Mouse (Mus musculus): ENCODE measurements at regions not wholly inside any gene's neighbourhood (a gene's known extent, or its start where the extent isn't known, plus 50 kb on each side); places are given as distances from the start of the nearest gene placed in this dataset.

DNA sequence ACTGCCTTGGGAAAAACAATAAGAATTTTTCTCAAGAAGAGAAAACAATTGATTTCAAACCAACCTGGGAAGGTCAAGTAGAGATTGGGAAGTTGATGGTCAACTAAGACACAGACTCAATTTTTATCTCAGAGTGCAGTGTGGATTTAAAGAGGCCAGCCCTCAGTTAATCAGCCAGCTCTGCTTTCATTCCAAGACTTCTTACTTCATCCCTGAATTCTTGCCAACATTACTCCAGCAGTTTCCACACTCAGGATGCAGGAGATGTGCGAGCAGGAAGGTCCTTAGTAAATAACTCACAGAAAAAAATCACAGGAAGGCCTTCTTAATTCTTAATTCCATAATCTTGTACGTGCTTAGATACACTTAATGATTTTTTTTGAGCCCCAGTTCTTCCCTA is 144.1 kb upstream of the Nrp1 start:
- Histone ChIP-seq H3K27me3 (ENCODE audit: control insufficient read depth, insufficient read depth, low read length, poor library complexity, severe bottlenecking) (no peaks in the 10 kb centered on the region), H3K36me3 (ENCODE audit: control insufficient read depth, insufficient read depth, low read length, poor library complexity, severe bottlenecking) (no peaks in the 10 kb centered on the region)
- no peak for DNase-seq (ENCODE audit: low read depth, low spot score)

DNA sequence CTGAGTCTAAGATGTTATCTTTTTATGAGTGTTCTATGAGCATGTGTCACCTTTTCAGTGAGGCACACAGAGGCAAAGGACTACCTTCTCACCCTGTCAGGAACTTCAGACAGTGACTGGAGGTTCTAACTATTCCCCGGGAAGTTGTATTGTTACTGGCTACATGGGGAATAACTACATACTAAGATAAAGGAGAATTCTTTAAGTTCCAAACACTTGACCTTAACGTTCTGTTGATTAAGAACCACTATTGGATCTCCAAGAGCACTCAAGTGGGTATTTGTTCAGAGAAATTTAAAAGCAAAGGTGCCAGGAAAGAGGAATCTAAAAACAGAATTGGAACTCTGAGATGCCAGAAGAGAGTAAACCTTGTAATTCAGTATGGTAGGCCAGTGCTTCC is 139.5 kb upstream of the Nrp1 start:
- H3K27me3 ChIP-seq (ENCODE audit: control insufficient read depth, insufficient read depth, low read length, poor library complexity, severe bottlenecking) = no peaks in the 10 kb centered on the region
- DNase-seq (ENCODE audit: low read depth, low spot score) = no peak
- no peaks in the 10 kb centered on the region for H3K36me3 ChIP-seq (ENCODE audit: control insufficient read depth, insufficient read depth, low read length, poor library complexity, severe bottlenecking)

- DNase-seq (ENCODE audit: low read depth, low spot score) = no peak
- Histone ChIP-seq H3K36me3 (ENCODE audit: control insufficient read depth, insufficient read depth, low read length, poor library complexity, severe bottlenecking) (no peaks in the 10 kb centered on the region), H3K27me3 (ENCODE audit: control insufficient read depth, insufficient read depth, low read length, poor library complexity, severe bottlenecking) (no peaks in the 10 kb centered on the region)
Measured at GRCm38 (mm10) chr8:128219539-128219938, 138.9 kb upstream of the Nrp1 start.

DNA sequence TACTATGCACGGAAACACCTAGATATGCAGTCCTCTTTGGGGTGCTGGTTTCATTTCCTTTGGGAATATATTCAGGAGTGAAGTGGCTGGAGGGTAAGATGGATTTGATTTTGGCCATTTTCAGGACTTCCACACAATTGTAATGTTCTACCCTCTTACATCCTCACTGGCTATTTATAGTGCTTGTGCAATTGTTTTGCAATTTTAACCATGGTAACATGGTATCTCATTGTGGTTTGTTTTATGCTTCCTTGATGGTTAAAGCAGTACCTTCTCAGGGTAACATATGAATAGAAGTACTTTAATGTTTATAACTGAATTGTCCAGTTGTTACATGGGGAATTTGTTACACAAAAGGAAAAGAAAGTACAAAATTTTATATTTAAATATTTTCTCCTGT is 135.3 kb upstream of the Nrp1 start:
- no peaks in the 10 kb centered on the region for H3K27me3 ChIP-seq (ENCODE audit: control insufficient read depth, insufficient read depth, low read length, poor library complexity, severe bottlenecking)
- no peak for DNase-seq (ENCODE audit: low read depth, low spot score)

GRCm38 (mm10) chr8:128223522-128223921 is 134.9 kb upstream of the Nrp1 start:
- no peaks in the 10 kb centered on the region for H3K36me3 ChIP-seq (ENCODE audit: control insufficient read depth, insufficient read depth, low read length, poor library complexity, severe bottlenecking)
- DNase-seq (ENCODE audit: low read depth, low spot score) = no peak
- no peaks in the 10 kb centered on the region for H3K27me3 ChIP-seq (ENCODE audit: control insufficient read depth, insufficient read depth, low read length, poor library complexity, severe bottlenecking)

More for the DNA sequence above, 135.3 kb upstream of the Nrp1 start:
- H3K36me3 ChIP-seq (ENCODE audit: control insufficient read depth, insufficient read depth, low read length, poor library complexity, severe bottlenecking) = no peaks in the 10 kb centered on the region

DNA sequence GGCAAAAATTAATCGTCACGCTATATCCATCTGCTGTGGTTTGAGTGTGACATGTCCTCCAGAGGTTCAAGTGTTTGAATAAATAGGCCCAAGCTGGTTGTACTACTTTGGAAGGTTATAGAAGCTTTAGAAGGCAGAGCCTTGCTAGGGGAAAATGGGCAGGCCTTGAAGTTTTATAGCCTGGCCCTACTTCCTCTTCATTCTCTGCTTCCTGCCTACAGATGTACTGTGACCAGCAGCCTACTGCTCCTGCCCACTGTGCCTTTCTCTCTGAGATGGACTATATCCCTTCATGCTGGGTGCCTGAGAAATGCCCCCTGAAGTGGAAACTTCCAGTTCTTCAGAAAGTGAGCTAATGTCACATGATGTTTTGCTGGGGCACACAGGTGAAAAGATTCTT is 133.3 kb upstream of the Nrp1 start:
- Histone ChIP-seq H3K27me3 (ENCODE audit: control insufficient read depth, insufficient read depth, low read length, poor library complexity, severe bottlenecking) (no peaks in the 10 kb centered on the region), H3K36me3 (ENCODE audit: control insufficient read depth, insufficient read depth, low read length, poor library complexity, severe bottlenecking) (no peaks in the 10 kb centered on the region)
- DNase-seq (ENCODE audit: low read depth, low spot score) = peak; percentile 4

DNA sequence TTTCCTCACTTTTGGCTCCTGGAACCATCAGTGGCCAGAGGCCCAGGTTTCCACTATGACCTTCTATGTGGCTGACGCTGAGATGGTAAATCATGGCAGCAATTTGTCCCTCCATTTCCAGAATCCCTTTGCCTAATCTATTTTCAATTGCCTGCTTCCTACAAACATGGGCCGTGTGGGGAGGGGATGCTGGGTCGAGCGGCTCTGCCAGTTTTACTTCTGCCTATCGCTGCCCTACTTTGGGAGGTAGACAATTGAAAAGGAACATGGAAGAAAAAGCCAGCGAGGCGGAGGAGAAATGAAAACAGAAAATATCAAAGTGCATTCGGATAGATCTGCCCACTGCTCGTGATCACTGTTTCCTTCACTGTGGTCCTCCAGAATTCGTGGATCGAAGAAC is 123.3 kb upstream of the Nrp1 start:
- Histone ChIP-seq H3K27me3 (ENCODE audit: control insufficient read depth, insufficient read depth, low read length, poor library complexity, severe bottlenecking) (no peaks in the 10 kb centered on the region), H3K36me3 (ENCODE audit: control insufficient read depth, insufficient read depth, low read length, poor library complexity, severe bottlenecking) (no peaks in the 10 kb centered on the region)
- no peak for DNase-seq (ENCODE audit: low read depth, low spot score)

DNA sequence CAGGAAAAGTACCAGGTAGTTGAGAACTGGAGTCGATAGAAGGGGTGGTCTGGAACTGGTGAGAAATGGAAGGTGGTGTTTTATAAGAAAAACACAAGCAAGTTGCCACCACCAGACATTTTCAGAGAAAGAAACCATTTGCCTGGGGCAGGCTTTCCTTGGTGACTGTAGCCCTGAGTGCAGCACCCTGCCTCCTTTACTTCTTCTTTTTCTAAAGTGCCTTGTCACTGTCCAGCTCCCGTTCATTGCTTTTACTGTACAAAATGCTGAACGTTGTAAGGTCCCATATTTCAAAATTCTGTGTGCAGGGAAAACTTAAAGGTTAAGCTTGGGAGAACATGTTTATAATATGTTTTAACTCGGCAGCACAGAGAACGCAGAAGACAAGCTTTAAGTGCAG is 122.9 kb upstream of the Nrp1 start:
- DNase-seq (ENCODE audit: low read depth, low spot score) = no peak

GRCm38 (mm10) chr8:128236097-128236496 is 122.3 kb upstream of the Nrp1 start:
- H3K36me3 ChIP-seq (ENCODE audit: control insufficient read depth, insufficient read depth, low read length, poor library complexity, severe bottlenecking) = no peaks in the 10 kb centered on the region
- no peak for DNase-seq (ENCODE audit: low read depth, low spot score)

More for the DNA sequence above, 122.9 kb upstream of the Nrp1 start:
- H3K36me3 ChIP-seq (ENCODE audit: control insufficient read depth, insufficient read depth, low read length, poor library complexity, severe bottlenecking) = no peaks in the 10 kb centered on the region
- no peaks in the 10 kb centered on the region for H3K27me3 ChIP-seq (ENCODE audit: control insufficient read depth, insufficient read depth, low read length, poor library complexity, severe bottlenecking)

DNA sequence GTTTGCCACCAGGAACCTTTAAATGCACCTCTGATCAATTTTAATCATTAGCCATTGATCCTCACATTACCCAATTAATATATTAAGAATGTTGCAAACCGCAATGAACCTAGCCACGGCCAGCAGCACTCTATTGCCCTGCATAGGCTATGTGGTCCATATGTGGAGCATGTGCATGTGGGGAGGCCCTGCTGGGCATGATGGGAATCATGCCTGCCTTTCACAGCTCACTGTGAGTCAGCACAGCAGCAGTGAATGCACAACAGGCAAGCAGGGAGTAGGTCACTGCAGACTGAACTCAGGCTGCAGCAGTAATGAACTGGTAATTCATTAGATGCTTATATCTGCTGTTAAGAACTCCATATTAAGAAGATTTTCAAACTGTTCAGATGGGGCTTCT is 119.5 kb upstream of the Nrp1 start:
- no peaks in the 10 kb centered on the region for H3K27me3 ChIP-seq (ENCODE audit: control insufficient read depth, insufficient read depth, low read length, poor library complexity, severe bottlenecking)
- H3K36me3 ChIP-seq (ENCODE audit: control insufficient read depth, insufficient read depth, low read length, poor library complexity, severe bottlenecking) = no peaks in the 10 kb centered on the region
- no peak for DNase-seq (ENCODE audit: low read depth, low spot score)

More at GRCm38 (mm10) chr8:128236097-128236496, 122.3 kb upstream of the Nrp1 start:
- no peaks in the 10 kb centered on the region for H3K27me3 ChIP-seq (ENCODE audit: control insufficient read depth, insufficient read depth, low read length, poor library complexity, severe bottlenecking)

DNA sequence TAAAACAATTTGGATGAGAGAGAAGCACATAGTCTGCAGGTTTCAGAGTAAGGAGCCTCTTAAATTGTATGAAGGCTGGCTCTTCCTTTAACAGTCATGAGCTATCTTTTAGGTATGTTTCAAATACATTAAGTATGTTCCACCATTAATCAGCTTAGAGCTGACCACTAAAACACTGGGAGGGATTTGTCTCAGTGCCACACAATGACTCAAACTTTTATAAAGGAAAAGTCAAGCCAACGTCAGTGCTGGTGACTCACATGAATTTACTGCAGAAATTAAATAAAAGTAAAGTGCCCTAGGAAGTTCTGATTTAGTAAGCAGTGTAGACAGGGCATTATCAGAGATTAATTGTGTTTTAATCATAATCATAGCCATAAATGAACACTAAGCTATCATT is 118.6 kb upstream of the Nrp1 start:
- no peaks in the 10 kb centered on the region for H3K27me3 ChIP-seq (ENCODE audit: control insufficient read depth, insufficient read depth, low read length, poor library complexity, severe bottlenecking)
- no peak for DNase-seq (ENCODE audit: low read depth, low spot score)
- no peaks in the 10 kb centered on the region for H3K36me3 ChIP-seq (ENCODE audit: control insufficient read depth, insufficient read depth, low read length, poor library complexity, severe bottlenecking)

DNA sequence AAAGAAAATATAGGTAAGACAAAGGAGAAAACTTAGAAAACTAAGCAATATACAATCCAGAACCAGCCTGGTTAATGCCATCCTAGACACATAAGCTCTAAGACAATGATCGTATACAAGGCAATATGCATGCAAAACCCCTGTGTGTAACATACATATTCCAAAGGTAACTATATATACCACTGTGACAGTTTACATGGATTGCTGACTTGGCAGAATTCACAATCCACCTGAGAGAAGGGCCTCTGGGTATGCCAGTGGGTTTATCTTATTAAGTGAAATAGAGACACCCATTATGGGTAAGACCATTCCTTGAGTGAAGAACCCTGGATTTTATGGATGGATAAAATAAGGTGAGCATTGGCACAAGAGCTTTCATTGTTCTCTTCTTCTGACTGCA is 117.2 kb upstream of the Nrp1 start:
- no peaks in the 10 kb centered on the region for H3K27me3 ChIP-seq (ENCODE audit: control insufficient read depth, insufficient read depth, low read length, poor library complexity, severe bottlenecking)
- DNase-seq (ENCODE audit: low read depth, low spot score) = no peak

DNA sequence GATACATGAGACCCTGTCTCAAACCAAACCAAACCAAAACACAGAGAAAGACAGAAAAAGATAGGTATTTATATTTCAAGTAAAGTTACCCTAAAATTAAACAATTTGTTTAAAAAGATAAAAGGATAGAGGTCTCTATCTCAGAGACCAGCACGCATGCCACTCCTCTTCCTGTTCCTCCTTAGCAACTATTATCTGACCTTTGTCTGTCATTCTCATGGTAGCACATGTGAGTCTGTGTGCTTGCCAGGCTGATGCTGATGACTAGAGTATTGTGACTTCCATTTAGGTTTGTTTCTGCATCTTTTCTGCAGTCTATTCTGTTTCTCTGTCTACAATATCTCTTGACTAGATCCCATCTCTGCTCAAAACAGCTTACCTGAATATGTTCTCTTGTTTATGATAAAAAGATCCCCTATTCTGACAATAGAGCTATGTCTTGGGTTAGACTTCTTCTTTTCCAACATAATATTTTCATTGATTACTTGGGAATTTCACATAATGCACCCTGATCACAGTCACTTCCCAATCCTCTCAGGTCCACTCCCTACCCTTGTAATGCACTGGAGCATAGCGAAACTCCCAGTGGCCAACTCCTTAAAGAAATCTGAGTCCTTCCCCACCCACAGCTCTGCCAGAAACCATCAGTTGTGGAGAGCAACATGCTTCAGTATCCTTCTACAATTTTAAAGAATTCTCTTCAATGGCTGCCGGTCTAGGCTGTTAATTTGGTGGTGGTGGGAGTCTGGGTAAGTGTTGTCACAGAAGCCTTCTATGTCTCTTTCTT is 115.7 kb upstream of the Nrp1 start:
- DNase-seq (ENCODE audit: low read depth, low spot score) = no peak
- H3K27me3 ChIP-seq (ENCODE audit: control insufficient read depth, insufficient read depth, low read length, poor library complexity, severe bottlenecking) = no peaks in the 10 kb centered on the region
- H3K36me3 ChIP-seq (ENCODE audit: control insufficient read depth, insufficient read depth, low read length, poor library complexity, severe bottlenecking) = no peaks in the 10 kb centered on the region

More for the DNA sequence above, 117.2 kb upstream of the Nrp1 start:
- no peaks in the 10 kb centered on the region for H3K36me3 ChIP-seq (ENCODE audit: control insufficient read depth, insufficient read depth, low read length, poor library complexity, severe bottlenecking)

DNA sequence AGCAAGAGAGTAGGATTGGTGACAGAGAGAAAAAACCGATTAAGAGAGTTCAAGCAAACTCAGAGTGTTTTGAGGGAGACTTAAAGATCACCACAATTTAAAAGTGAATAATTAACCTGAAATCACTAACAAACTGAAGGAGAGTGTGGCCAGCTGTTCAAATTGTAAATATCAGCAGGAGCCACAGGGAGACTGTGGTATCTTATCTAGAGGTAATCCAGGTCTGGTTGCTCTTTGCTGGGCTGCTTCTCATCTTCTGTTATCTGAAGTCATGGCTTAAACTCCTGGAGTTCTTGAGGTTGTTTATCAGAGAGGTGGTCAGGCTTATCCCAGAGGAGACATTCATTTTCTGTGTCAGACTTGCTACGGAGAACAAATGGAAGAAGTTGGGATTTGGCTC is 106.7 kb upstream of the Nrp1 start:
- no peaks in the 10 kb centered on the region for H3K27me3 ChIP-seq (ENCODE audit: control insufficient read depth, insufficient read depth, low read length, poor library complexity, severe bottlenecking)
- DNase-seq (ENCODE audit: low read depth, low spot score) = no peak
- no peaks in the 10 kb centered on the region for H3K36me3 ChIP-seq (ENCODE audit: control insufficient read depth, insufficient read depth, low read length, poor library complexity, severe bottlenecking)

DNA sequence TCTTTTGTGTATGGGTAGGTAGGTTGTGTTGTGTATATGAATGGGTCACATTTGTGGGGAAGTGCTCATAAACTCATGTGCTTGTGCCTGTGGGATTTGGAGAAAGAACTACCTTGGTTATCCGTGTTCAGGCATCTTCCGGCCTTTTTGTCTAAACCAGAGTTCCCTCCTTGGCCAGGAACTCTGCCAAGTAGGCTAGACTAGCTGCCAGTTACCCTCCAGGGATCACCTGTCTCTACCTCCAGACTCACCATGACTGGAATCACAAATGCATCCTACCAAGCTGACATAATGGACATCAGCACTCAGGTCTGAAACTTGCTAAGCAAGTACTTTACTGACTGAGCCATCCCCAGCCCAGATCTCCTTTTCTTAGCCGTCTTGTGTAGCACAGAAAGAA is 97.6 kb upstream of the Nrp1 start:
- no peak for DNase-seq (ENCODE audit: low read depth, low spot score)
- Histone ChIP-seq H3K27me3 (ENCODE audit: control insufficient read depth, insufficient read depth, low read length, poor library complexity, severe bottlenecking) (no peaks in the 10 kb centered on the region), H3K36me3 (ENCODE audit: control insufficient read depth, insufficient read depth, low read length, poor library complexity, severe bottlenecking) (no peaks in the 10 kb centered on the region)

GRCm38 (mm10) chr8:128261367-128261766 is 97.0 kb upstream of the Nrp1 start:
- H3K36me3 ChIP-seq (ENCODE audit: control insufficient read depth, insufficient read depth, low read length, poor library complexity, severe bottlenecking) = no peaks in the 10 kb centered on the region
- DNase-seq (ENCODE audit: low read depth, low spot score) = no peak
- H3K27me3 ChIP-seq (ENCODE audit: control insufficient read depth, insufficient read depth, low read length, poor library complexity, severe bottlenecking) = no peaks in the 10 kb centered on the region

Data from splenic B cell, adult 2 months (primary cell).